Mouse (Mus musculus) thymus, adult 2 months (tissue): Measurements from ENCODE around the gene Lrrc66.

Experiments
- CTCF ChIP-seq: fragments of 200-500 bp; IDR thresholded peaks from 2 replicates; pipeline ENCODE4 v1.5.1; 2012; ENCODE audit warnings: mild to moderate bottlenecking, control low read depth, low read length, moderate library complexity, borderline replicate concordance; ENCODE audit not compliant: control insufficient read depth, poor library complexity, insufficient read depth; ENCODE audit errors: extremely low read depth
- POLR2A ChIP-seq: fragments of 200-500 bp; IDR thresholded peaks from 2 replicates; pipeline ENCODE4 v1.6.1; 2012; ENCODE audit warnings: mild to moderate bottlenecking, low read length, control low read depth, moderate library complexity; ENCODE audit not compliant: control insufficient read depth, poor library complexity, insufficient read depth; ENCODE audit errors: extremely low read depth

- no peak for TF ChIP-seq CTCF
- no peak for TF ChIP-seq POLR2A
Observed at GRCm38 (mm10) chr5:73569181-73569580, 63.1 kb downstream of the Lrrc66 start.
